Mouse (Mus musculus) spleen, postnatal 14 days (tissue): Measurements from ENCODE around the gene Myo1b.

Experiments
- DNase-seq, 2 experiments: peaks; one replicate each; pipeline ENCODE4 v3.0.0; 2021 to 2022; ENCODE audit warnings: low spot score in 2 of 2

Gene Myo1b

GRCm38 (mm10) chr1:51789269-51789668 lies 126.6 kb downstream of the Myo1b start:
- DNase-seq = no peak

DNA sequence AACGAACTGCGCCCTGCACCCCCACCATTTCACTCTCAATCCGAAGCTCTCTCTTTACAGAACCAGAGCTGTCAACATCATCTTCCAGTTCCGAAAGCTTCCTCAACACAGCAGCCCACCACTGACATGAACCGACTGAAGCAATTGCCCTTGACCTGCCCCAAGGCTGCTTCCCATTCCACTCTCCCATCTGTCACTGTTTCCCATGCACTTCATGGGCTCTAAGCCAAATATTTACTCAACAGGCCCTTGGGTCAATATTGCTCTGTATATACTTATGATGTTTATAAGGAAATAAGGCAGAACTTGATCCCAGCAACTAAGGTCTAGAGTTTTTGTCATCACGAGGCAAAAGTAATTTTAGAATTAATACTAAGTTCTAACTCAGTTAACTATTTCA lies 133.8 kb downstream of the Myo1b start:
- no peak for DNase-seq

DNA sequence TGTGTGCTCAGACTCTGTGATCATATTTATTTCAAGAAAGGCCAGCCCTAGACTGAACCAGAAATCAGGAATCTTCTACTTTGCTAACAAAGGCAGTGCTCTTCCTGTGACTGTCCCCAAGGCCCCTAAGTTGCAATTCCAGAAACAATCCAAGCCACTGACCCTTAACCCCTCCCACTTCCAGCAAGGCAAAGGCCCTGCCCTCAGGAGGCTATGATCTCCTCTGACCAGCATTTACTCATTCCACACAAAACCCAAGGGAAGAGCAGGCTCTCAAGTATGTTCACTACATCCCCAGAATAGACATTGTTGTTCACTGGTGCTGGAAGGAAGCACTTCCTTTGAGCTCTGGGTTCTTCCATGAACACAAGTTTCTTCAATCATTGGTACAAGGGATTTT lies 135.5 kb downstream of the Myo1b start:
- DNase-seq = no peak

GRCm38 (mm10) chr1:51778241-51778640 lies 137.6 kb downstream of the Myo1b start:
- no peak for DNase-seq

GRCm38 (mm10) chr1:51770504-51770871 lies 145.4 kb downstream of the Myo1b start:
- no peak for DNase-seq

GRCm38 (mm10) chr1:51769815-51770503 lies 145.9 kb downstream of the Myo1b start:
- DNase-seq = no peak

GRCm38 (mm10) chr1:51766271-51766670 lies 149.6 kb downstream of the Myo1b start:
- no peak for DNase-seq

DNA sequence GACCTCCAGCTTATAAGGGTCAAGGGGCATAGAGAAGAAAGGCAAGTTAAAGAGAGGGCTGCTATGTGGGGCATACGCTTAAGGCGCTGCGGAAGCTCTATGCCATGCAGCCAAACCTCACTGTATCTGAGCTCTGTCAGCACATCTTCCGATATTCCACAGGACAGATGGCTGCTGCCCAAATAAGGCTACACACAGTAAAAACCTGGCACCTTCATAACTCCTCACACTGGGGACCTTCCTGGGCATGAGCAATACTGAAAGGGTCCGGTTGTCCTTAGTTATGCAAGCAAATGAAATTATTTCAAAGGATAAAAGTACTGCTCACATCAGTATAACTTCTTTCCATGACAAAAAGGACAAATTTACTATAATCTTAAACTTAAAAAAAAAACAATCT lies 150.7 kb downstream of the Myo1b start:
- no peak for DNase-seq

GRCm38 (mm10) chr1:51759657-51760056 lies 156.2 kb downstream of the Myo1b start:
- no peak for DNase-seq

- DNase-seq = no peak
Measured at GRCm38 (mm10) chr1:51758326-51759109, 157.4 kb downstream of the Myo1b start.

- no peak for DNase-seq
Measured at GRCm38 (mm10) chr1:51753621-51754020, 162.2 kb downstream of the Myo1b start.

DNA sequence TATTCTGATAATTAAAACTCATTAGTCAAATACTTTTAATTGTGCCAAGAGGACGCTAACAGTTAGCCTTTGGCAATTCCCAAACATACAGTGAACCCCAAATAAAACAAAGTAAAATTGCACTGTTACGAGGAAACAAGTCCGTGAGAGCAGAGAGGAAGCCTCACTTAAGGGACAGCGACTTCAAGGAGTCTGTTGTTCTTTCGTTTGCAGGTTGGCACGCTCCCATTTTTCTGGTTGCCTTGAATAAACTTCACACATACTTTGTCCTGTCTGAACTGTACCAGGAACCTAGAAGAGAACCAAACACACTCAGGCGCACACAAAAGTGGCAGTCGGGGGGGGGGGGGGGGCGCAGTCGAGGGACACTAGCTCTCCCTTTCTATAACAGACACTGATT lies 164.9 kb downstream of the Myo1b start:
- DNase-seq = no peak

DNA sequence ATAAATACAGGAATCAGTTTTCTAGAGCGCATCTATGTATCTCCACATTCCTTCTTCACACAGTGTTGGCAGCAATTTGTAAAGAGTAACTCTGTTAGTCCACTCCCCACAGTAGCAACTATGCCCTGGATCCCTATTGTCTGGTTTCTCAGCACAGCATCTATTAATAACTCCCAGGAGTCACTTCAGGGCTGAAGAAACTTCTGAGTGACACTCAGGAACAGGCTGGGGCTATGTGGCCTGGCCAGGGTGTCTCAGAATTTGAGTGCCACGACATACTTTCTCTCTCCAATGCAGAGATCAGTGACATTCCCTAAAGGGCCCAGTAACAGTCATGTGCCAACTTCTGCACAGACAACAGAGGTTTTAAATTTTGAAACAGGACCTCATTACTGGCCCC lies 167.6 kb downstream of the Myo1b start:
- DNase-seq = no peak

- DNase-seq = no peak
Measured at GRCm38 (mm10) chr1:51747494-51747893, 168.4 kb downstream of the Myo1b start.

GRCm38 (mm10) chr1:51746711-51747240 lies 169.1 kb downstream of the Myo1b start:
- DNase-seq = no peak

DNA sequence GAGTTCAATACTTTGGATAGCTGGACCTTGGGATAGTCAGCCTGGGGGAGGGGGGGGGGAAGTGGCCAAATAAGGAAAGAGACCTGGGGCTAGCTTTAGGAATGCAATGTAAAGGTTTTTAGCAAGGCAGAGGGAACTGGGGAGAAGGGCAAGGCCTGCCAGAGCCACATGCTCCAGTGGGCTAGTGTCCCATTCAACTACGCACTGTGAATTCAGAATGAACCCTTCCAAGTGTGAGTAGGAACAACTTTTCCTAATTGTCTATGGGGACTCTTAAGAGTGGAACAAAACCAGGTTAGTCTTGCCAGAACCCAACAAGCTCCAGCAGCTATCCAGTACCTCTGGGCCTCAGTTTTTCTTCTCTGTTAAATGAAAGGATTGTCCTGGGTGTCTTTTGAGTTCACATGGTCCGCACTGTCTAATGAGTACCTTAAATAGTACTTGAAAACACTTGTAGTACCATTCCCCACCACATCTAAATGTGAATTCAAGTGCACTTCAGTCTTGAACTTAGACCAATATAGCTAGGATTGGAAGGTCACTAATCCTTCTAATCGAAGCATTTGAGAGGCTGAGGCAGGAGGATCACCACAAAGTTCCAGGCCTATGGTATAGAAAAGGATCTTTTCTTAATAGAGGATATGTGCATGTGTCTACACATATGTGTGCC lies 172.0 kb downstream of the Myo1b start:
- no peak for DNase-seq

DNA sequence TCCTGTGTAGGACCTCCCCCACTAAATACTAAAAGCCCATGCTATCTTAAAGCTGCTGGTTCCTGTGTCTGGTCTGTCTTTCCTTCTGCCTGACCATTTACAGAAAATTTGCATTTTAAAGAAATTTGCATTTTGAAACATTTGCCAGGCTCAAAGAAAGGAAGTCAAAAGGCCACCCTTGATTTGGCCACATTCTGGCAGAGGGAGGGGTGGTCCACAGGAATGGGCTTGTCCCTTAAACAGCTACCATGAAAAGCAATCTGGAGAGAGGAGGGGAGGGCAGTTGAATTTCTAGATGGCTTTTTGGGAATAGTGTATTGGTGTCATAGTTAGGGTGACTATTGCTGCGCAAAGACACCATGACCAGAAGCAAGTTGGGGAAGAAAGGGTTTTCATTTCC lies 173.3 kb downstream of the Myo1b start:
- DNase-seq = no peak

DNA sequence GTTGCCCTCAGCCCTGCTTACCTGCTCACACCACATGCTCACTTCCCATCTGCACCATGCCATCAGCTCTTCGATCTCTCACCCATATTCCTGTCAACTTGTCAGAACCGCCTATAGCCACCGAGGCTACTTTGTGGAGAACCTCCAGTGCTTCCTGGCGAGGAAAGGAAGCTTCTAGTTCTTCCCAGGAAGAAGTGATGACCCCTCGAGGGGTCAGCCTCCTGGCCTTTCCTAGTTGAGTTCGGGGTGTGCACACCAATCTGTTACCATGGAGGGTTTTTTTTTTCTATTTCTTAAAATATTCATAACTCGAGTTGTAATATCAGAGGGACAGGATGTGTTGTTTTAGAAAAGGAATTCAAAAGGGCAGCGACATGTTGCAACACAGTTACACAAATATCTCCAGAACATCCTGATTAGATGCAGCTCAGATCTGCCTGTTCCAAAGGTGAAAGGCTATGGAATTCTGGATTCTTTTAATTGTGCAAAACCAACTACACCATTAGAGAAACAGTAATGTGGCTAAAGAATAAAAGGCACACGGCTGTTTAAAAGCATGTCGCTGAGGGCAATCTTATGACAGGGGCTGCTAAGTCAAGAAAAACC lies 175.1 kb downstream of the Myo1b start:
- no peak for DNase-seq

DNA sequence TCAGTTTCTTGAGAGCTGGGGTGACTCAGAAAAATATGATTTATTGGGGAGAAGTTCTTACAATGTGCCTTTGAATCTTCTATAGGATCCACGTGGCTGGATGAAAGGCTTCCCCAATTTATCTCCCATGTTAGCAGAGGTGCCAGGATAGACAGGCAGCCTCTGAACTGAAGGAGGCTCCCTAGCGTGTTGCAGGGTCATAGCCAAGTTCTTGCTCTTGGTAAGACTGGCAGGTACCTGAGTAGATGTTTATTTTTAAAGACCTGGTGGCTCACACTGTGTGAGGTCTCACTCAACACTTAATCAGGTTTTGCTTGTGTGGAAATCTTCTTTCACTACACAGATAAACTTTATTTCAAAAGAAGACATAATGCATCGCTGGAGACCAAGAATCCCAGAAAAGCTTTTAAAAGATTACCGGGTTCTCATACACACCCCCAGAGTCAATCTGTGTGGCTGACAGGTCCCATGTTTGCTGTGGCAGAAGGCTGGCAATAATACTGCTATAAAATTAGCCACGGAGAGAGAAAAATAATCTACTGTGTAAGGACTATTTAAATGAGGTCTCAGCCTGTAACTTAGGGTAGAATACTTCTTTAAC lies 176.5 kb downstream of the Myo1b start:
- no peak for DNase-seq

DNA sequence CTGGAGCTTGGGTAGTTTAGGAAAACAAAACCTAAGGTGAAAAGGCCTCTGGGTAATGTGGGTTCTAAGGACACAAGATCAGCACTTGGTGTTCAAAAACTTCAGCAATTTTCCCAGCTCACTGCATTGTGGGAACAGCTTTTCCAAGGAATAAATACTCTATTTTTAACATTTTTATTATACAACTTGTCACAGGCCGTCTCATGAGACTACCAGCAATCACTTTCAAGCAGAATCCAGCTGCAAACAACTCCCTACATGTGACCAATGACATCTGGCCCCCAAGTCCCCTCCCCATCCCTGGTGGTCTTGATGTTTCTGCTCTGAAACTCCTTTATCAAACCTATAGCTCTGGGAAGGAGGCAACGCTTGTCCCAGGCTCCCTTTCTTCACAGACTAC lies 179.0 kb downstream of the Myo1b start:
- no peak for DNase-seq

- no peak for DNase-seq
Measured at GRCm38 (mm10) chr1:51734721-51735120, 181.2 kb downstream of the Myo1b start.

- DNase-seq = no peak
Measured at GRCm38 (mm10) chr1:51729407-51729806, 186.5 kb downstream of the Myo1b start.
